Mouse (Mus musculus): ENCODE results near the gene Limd2.
A peak's percentile ranks its signal among the peaks of the same experiment; 100 is the strongest.

Gene Limd2

DNA sequence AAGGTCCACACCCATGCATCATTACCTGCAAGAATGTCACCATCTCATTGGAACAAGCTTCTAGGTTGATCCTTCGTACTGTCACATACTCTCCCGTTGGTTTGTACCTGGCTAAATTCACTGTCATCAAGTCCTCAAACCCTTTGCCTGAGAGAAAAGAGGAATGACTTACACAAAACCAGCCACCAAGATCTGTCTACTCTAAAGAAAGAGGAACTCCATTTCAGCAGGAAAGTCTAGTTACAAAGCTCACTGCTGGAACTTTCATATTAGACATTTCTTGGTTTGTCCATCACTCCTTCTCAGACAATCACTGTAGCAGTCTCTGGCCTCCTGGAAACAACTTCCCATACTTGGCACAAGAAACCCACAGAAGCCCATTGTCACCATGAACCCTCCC is 12.6 kb upstream of the Limd2 start:
- no peak for DNase-seq (ENCODE audit: low spot score in 2 of 2)

- peak in 1 of 2 experiments; percentile 56 for DNase-seq (ENCODE audit: low spot score in 2 of 2)
These were observed 10.1 kb upstream of the Limd2 start for GRCm38 (mm10) chr11:106170807-106171206.

GRCm38 (mm10) chr11:106167435-106167834 is 6.8 kb upstream of the Limd2 start:
- peak; percentile 52 to 59 for DNase-seq (ENCODE audit: low spot score in 2 of 2)

GRCm38 (mm10) chr11:106164601-106165180 is 4.0 kb upstream of the Limd2 start:
- DNase-seq (ENCODE audit: low spot score in 2 of 2), result no peak

DNA sequence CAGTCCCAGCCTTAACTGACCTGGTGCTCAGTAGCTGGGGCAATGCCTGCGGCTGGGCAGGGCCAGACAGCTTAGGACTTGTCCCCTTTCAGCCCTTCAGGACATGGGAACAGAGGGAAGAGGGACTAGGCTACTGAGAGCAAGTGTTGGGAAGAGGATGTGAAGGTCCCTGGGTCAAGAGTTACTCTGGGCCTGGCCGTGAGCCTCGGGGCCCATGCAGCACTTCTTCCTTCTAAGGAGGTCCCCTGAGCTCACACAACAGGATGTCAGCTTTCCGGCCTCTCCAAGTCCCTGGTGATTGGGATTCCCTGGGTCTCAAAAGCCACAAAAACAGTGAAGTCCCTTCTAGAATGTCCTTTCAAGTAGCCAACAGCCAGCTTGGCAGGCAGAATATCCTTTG is 2.9 kb upstream of the Limd2 start:
- DNase-seq (ENCODE audit: low spot score in 2 of 2), result no peak

DNA sequence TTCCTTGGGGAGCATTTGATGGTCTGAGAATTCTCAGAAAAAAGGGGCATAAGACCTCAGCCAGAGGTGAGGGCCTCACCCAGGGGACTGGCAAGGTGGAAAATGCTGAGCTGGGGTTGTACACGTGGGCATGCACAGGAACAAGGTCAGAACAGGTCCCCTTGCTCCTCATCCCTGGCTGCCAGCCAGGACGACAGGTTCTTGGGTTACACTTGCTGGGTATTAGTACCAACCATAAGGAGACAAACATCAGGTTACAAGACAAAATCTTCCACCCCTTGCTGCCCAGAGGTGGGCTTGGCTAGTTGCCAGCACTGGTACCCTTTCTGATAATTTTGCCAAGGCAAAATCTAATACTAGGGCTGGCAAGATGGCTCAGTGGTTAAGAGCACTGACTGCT is 1.6 kb upstream of the Limd2 start:
- DNase-seq (ENCODE audit: low spot score in 2 of 2), result no peak

DNA sequence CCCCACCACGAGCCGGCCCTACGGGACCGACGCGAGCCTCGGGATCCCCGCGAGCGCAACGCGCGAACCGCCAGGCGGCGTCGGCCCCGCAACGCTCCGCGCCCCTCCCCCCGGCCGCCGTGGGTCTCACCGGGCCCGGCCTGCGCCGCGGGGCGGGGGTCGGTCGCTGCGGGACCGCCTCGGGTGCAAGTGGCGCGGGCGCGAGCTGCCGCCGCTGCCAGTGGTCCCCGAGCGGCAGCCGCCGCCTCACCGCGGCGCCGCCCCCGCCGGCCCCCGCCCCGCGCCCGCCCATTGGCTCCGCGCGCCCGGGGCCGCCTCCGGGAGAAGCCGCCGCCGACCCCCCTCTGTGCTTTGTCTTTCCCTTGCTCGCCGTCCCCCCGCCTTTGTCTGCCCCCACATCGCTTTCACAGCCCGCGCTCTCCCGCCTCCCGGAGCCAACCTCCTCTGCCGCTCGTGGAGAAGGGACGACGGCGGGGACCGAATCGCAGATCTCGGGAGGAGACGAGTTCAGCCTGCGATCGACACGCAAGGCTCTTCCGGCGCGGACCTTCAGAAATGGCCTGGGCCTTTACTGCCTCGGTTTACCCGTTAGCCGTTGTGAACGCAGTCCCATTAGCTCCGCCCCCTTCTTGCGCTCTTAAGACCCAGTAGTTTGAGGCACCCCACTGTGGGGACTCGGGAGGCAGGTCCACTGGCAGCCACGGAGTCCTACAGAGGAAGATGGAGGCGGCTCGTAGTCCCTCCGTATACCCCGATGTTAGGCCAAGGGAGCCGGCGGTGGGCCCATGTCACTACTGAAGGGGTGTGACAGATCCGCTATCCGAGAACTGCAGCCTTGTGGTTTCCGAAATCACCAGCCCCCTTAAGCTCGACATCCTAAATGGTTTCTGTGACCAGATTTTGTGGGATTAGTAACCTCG is 479 bp downstream of the Limd2 start:
- peak; percentile 65 to 73 for DNase-seq (ENCODE audit: low spot score in 2 of 2)

DNA sequence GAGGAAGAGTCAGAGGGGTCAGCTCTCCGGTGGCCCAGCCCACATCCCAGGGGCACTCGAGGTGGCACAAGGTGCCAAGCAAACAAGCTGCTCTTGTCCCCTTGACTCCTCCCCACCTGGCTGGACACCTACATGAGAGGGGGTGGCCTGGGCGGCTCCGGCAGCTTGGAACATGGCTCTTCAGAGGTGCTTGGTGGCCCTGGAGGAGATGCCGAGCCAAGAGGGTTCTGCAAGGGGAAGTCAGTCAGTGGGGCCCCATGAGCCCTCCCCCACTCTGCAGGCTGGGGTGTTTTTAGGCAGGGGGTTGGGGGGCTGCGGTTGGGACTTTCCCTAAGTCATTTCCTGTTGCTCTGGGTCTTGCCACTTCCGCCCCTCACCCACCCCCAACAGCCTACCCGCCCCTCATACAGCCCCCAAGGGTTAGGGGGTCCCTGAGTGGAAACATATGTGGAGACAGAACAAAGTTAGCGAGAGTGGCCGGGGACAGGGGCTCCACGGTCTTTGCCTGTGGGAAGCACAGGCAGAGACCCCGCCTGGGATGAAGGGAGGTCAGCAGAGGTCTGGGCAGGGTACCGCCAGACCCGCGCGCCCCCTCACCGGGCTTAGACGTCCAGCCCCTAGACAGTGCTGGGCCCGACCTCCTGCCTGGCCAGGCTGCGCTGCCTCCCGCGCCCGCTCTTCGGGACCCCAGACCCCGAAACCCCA is 1.3 kb downstream of the Limd2 start:
- peak; percentile 89 to 91 for DNase-seq (ENCODE audit: low spot score in 2 of 2)

DNA sequence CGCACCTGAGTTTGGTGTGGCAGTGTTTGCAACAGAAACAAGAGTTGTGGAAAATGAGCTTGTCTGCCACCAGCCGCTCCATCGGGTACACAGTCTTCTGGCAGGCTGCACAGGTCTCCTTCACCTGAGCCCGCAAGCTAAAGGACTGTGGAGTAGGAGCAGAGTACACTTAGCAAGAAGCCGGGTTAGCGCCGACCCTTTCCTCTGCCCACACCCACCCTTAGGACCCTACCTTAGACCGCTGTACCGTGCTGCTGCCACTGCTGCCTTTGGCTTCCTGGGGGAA is 1.8 kb downstream of the Limd2 start:
- no peak for DNase-seq (ENCODE audit: low spot score in 2 of 2)

- DNase-seq (ENCODE audit: low spot score in 2 of 2), result peak; percentile 44 to 61
These were observed 2.4 kb downstream of the Limd2 start for GRCm38 (mm10) chr11:106158081-106158929.

DNA sequence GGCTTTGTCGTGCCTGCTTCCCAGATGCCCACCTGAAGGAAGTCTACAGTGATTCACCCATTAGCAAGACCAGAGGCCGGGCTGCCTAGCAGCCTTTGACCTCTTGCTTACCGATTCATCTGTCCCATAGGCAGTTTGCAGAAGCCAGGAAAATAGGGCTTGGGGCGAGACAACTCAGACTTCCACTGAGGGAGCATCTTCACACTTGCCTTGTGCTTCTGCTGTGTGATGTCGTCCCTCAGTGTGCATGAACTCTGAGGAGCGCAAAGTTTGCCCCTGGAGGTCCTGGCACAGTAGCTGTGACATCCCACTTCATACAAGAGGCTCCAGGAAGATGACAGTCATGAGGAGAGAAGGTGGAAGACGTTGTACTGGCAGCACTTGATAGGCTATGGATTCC is 3.5 kb downstream of the Limd2 start:
- DNase-seq (ENCODE audit: low spot score in 2 of 2), result no peak

DNA sequence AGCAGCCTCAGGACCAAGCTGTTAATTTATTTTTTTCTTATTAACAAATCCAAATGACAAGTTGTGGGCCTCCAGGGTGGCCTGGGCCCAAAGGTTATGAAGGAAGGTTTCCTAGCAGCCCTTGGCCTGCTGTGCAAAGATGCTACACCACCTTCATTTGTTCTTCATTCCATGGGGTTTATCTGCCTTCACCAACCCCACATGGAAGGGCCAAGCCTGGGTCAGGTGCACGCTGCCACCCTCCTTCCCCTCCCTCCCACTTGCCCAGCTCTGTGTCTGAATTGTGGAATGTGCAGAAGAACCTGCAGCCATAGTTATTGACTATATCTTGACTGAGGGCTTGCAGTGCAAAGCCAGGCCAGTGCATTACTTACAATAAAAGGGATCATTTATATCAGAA is 4.4 kb downstream of the Limd2 start:
- DNase-seq (ENCODE audit: low spot score in 2 of 2), result no peak

DNA sequence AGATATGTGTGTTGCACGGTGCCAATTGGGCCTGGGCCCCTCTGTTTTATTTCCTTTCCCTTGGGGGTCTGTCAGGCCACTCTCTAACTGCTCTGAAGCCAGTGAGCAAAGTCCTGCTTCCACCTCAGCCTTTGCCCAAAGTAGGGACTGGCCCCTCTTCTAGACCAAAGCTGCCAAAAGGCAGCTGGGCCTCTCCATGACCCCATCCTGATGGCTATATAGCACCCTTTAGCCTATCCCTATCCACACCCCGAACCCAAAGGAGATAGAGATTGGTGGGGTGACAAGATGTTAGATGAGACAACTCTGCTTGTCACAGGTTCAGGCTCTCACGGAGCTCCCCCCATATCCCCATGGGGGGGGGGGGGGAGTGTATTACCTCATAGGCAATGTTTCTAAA is 4.9 kb downstream of the Limd2 start:
- DNase-seq (ENCODE audit: low spot score in 2 of 2), result no peak

DNA sequence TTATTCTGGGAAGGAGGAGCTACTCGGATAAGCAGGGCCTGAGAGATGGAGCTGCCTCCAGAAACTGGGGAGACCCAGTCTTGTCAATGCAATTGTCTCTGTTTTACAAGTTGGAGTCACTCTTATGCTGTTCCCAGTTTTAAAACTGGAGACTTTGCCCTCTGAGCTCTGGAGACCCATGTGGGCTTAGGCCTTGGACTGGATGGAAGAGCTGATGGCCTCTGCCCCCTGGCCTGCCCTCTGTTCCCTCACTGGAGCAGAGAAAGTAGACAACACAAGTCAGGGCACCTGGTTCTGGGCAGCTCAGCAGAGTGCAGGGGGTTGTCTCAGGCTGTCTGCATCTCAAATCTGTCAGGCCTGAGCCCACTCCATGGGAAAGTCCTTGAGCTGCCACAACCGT is 5.9 kb downstream of the Limd2 start:
- DNase-seq (ENCODE audit: low spot score in 2 of 2), result no peak

- no peak for DNase-seq (ENCODE audit: low spot score in 2 of 2)
These were observed 6.6 kb downstream of the Limd2 start for GRCm38 (mm10) chr11:106154091-106154490.

DNA sequence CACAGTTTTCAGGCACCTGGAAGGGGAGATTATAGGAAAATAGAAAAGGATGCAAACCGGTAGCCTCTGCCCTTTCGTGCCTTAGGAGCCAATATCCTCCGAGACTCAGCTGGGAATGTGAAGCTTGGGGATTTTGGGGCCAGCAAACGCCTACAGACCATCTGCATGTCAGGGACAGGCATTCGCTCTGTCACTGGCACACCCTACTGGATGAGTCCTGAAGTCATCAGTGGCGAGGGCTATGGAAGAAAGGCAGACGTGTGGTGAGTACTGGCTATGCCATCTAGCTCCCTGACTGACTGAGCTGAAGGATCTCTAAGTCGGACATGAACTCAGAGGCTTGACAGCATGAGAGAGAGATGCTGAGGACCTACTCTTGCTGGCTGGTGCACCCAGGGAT is 8.5 kb downstream of the Limd2 start:
- no peak for DNase-seq (ENCODE audit: low spot score in 2 of 2)

- DNase-seq (ENCODE audit: low spot score in 2 of 2), result no peak
These were observed 9.4 kb downstream of the Limd2 start for GRCm38 (mm10) chr11:106151219-106151618.

GRCm38 (mm10) chr11:106134580-106135528 is 25.8 kb downstream of the Limd2 start:
- DNase-seq (ENCODE audit: low spot score in 2 of 2), result no peak

DNA sequence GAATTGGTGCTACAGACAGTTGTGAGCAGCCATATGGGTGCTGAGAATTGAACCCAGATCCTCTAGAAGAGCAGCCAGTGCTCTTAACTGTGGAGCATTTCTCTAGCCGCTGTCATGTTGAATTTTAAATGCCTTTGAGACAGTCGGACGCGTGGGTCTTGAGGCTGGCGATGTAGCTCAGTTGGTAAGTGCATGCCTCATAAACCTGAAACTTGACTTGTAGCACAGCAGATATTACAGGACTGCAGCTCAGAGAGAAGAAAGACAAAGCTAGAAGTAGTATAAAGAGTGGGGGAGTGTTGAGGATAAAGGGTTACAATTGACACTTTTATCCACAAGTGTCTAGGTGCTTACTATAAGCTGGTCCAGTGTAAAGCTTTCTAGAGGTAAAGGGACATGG is 28.1 kb downstream of the Limd2 start:
- no peak for DNase-seq (ENCODE audit: low spot score in 2 of 2)

GRCm38 (mm10) chr11:106129477-106129876 is 31.2 kb downstream of the Limd2 start:
- DNase-seq (ENCODE audit: low spot score in 2 of 2), result no peak
